Comparison of ENCODE assay signal across 11 mouse cellular contexts in the genomic region with DNA sequence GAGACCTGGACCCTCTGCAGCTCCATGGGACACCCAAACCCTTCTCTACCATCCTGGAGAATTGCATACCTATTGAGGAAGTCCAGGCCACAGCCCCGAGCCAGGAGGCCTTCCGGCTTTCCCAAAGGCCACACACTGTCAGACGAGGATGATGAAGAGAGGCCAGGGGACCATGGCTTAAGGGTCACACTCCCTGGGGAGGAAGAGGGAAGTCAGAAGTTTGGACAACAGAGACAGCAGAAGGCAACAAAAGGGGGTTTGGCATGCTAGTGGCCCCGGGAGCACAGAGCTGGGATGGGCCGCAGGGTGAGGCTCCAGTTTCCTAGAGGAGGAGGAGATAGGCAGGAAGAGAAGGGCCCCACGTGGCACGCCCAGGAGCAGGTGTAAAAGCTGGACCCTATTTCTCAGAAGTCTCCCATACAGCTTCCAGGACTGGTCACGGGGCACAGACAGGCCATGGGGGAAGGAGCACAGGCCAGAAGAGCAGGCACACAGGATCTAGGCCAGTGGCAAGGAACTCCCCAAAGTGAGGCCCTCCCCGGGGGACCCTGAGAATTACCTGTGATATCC. TPM values are rescaled to one million over a fixed set of nuclear protein-coding genes. Genes with fewer than 3 reads are reported as not detected.
DNase-seq lines count a peak whose midpoint lies in the region; ATAC-seq lines count a peak whose summit lies in the region.
"Had no signal": no experiment of that assay in that cellular context is flagged by ENCODE, and none has a peak within 500 bp of the region (broad histone marks: within the 10 kb centered on the region; RNA-seq: fewer than 3 reads in every experiment).

No protein-coding gene starts in this region.

- H3K27me3 ChIP-seq in hindbrain, embryonic 10.5 days (ENCODE audit: insufficient read depth, poor library complexity, severe bottlenecking) = no peaks in the 10 kb centered on the region
- H3K27me3 ChIP-seq in hindbrain, embryonic 11.5 days (ENCODE audit: control insufficient read depth, insufficient read depth, low read length) = no peaks in the 10 kb centered on the region
- H3K27me3 ChIP-seq in embryonic facial prominence, embryonic 11.5 days (ENCODE audit: control insufficient read depth, insufficient read depth, low read length) = no peaks in the 10 kb centered on the region
- no peaks in the 10 kb centered on the region for H3K27me3 ChIP-seq in heart, embryonic 16.5 days (ENCODE audit: control insufficient read depth, insufficient read depth, low read length)

- H3K27ac ChIP-seq in hindbrain, embryonic 10.5 days = peak overlapping the region; percentile 68
- no peak overlapping the region for H3K27ac ChIP-seq in hindbrain, embryonic 11.5 days (ENCODE audit: low read depth, low read length)
- peak overlapping the region; percentile 35; the same call in 1 of the 2 replicates for H3K27ac ChIP-seq in embryonic facial prominence, embryonic 11.5 days (replicated peaks; ENCODE audit: low read depth, low read length)
- peak overlapping the region; percentile 78 for H3K27ac ChIP-seq in heart, embryonic 16.5 days (ENCODE audit: low read length)
- H3K27ac ChIP-seq: liver, embryonic 14.5 days had no signal

- 65% methylated on average over 9 of the region's 9 CpGs for WGBS in hindbrain, embryonic 10.5 days
- 63% methylated on average over 9 of the region's 9 CpGs for WGBS in hindbrain, embryonic 11.5 days
- 61% methylated on average over 9 of the region's 9 CpGs for WGBS in embryonic facial prominence, embryonic 11.5 days
- WGBS in heart, embryonic 16.5 days = 69% methylated on average over 9 of the region's 9 CpGs

- ATAC-seq in hindbrain, embryonic 11.5 days (ENCODE audit: low FRiP score) = no peak
- no peak for ATAC-seq in embryonic facial prominence, embryonic 11.5 days (replicated peaks; ENCODE audit: insufficient number of reproducible peaks, low FRiP score, low TSS enrichment, low read depth)
- ATAC-seq in heart, embryonic 16.5 days (replicated peaks; ENCODE audit: extremely low read depth, insufficient read depth, low FRiP score) = no peak

- H3K4me3 ChIP-seq in hindbrain, embryonic 10.5 days = no peak overlapping the region; the same call in 1 of the 2 replicates
- no peak overlapping the region for H3K4me3 ChIP-seq in hindbrain, embryonic 11.5 days (ENCODE audit: low read depth, low read length)
- no peak overlapping the region for H3K4me3 ChIP-seq in embryonic facial prominence, embryonic 11.5 days (ENCODE audit: low read depth, low read length)
- no peak overlapping the region for H3K4me3 ChIP-seq in heart, embryonic 16.5 days (ENCODE audit: low read length)

- H3K9ac ChIP-seq in hindbrain, embryonic 11.5 days (ENCODE audit: low read depth, low read length) = no peak overlapping the region
- no peak overlapping the region for H3K9ac ChIP-seq in embryonic facial prominence, embryonic 11.5 days (replicated peaks; ENCODE audit: low read length)
- no peak overlapping the region for H3K9ac ChIP-seq in heart, embryonic 16.5 days (ENCODE audit: low read length)
- H3K9ac ChIP-seq: liver, embryonic 14.5 days had no signal

- H3K36me3 ChIP-seq in hindbrain, embryonic 10.5 days = no peaks in the 10 kb centered on the region
- no peaks in the 10 kb centered on the region for H3K36me3 ChIP-seq in hindbrain, embryonic 11.5 days (ENCODE audit: control insufficient read depth, insufficient read depth, low read length)
- H3K36me3 ChIP-seq in embryonic facial prominence, embryonic 11.5 days (replicated peaks; ENCODE audit: control insufficient read depth, insufficient read depth, low read depth, low read length) = no peaks in the 10 kb centered on the region
- H3K36me3 ChIP-seq in heart, embryonic 16.5 days (ENCODE audit: control insufficient read depth, insufficient read depth) = no peaks in the 10 kb centered on the region

- H3K9me3 ChIP-seq in hindbrain, embryonic 10.5 days = no peaks in the 10 kb centered on the region
- H3K9me3 ChIP-seq in hindbrain, embryonic 11.5 days (ENCODE audit: control insufficient read depth, low read length) = no peaks in the 10 kb centered on the region
- no peaks in the 10 kb centered on the region for H3K9me3 ChIP-seq in embryonic facial prominence, embryonic 11.5 days (replicated peaks; ENCODE audit: control insufficient read depth, low read length)
- no peaks in the 10 kb centered on the region for H3K9me3 ChIP-seq in heart, embryonic 16.5 days (replicated peaks; ENCODE audit: control insufficient read depth, low read length)

- H3K4me2 ChIP-seq in hindbrain, embryonic 11.5 days (replicated peaks; ENCODE audit: low read depth, low read length) = no peak overlapping the region
- no peak overlapping the region for H3K4me2 ChIP-seq in embryonic facial prominence, embryonic 11.5 days (ENCODE audit: low read depth, low read length)
- no peak overlapping the region for H3K4me2 ChIP-seq in heart, embryonic 16.5 days (ENCODE audit: low read depth, low read length)

- peaks cover 50% of the 10 kb centered on the region for H3K4me1 ChIP-seq in hindbrain, embryonic 10.5 days (replicated peaks)
- peaks cover 3% of the 10 kb centered on the region for H3K4me1 ChIP-seq in hindbrain, embryonic 11.5 days (replicated peaks; ENCODE audit: control insufficient read depth, insufficient read depth, low read length)
- no peaks in the 10 kb centered on the region for H3K4me1 ChIP-seq in embryonic facial prominence, embryonic 11.5 days (ENCODE audit: control insufficient read depth, insufficient read depth, low read length)
- peaks cover 17% of the 10 kb centered on the region for H3K4me1 ChIP-seq in heart, embryonic 16.5 days (ENCODE audit: control insufficient read depth, insufficient read depth, low read length)

- DNase-seq in hindbrain, embryonic 10.5 days (ENCODE audit: low spot score) = no peak
- DNase-seq in hindbrain, embryonic 11.5 days (ENCODE audit: low spot score) = no peak
- no peak for DNase-seq in embryonic facial prominence, embryonic 11.5 days (ENCODE audit: low spot score)
- DNase-seq in kidney, postnatal 14 days = peak; percentile 73
- DNase-seq in frontal cortex, postnatal 36 days (ENCODE audit: low spot score in 2 of 2) = no peak
- DNase-seq in thymus, postnatal 4 days = no peak
- DNase-seq in right cerebral cortex, adult 18-20 months = no peak
- DNase-seq: adrenal gland, postnatal 25 days; embryo, embryonic 11 days had no signal

RNA-seq across cellular contexts. Expression of a gene that starts 14.1 kb away (rescaled TPM):
- polyA plus RNA-seq in hindbrain, embryonic 10.5 days (2016; fragmentation: Nextera tagmentation; extraction: Ambion mirVana) = 71.6 and 79.0 TPM in 2 replicates
- polyA plus RNA-seq in hindbrain, embryonic 11.5 days (2014; fragmentation: Nextera tagmentation; extraction: Ambion mirVana) = 34.6 and 34.7 TPM in 2 replicates
- polyA plus RNA-seq in embryonic facial prominence, embryonic 11.5 days (2014; fragmentation: Nextera tagmentation; extraction: Ambion mirVana) = 15.9 and 19.1 TPM in 2 replicates
- polyA plus RNA-seq in heart, embryonic 16.5 days (2015; fragmentation: Nextera tagmentation; extraction: Ambion mirVana) = 19.6 and 19.8 TPM in 2 replicates

RNA-seq across cellular contexts. Expression of a gene that starts 15.5 kb away (rescaled TPM):
- 4.3 and 4.5 TPM in 2 replicates for polyA plus RNA-seq in hindbrain, embryonic 10.5 days (2016; fragmentation: Nextera tagmentation; extraction: Ambion mirVana)
- polyA plus RNA-seq in hindbrain, embryonic 11.5 days (2014; fragmentation: Nextera tagmentation; extraction: Ambion mirVana) = 1.8 and 2.4 TPM in 2 replicates
- polyA plus RNA-seq in embryonic facial prominence, embryonic 11.5 days (2014; fragmentation: Nextera tagmentation; extraction: Ambion mirVana) = 1.8 and 2.6 TPM in 2 replicates
- polyA plus RNA-seq in heart, embryonic 16.5 days (2015; fragmentation: Nextera tagmentation; extraction: Ambion mirVana) = 6.3 and 7.4 TPM in 2 replicates

RNA-seq across cellular contexts. Expression of a gene that starts 55.1 kb away (rescaled TPM):
- polyA plus RNA-seq in hindbrain, embryonic 10.5 days (2016; fragmentation: Nextera tagmentation; extraction: Ambion mirVana) = 19.2 and 19.4 TPM in 2 replicates
- polyA plus RNA-seq in hindbrain, embryonic 11.5 days (2014; fragmentation: Nextera tagmentation; extraction: Ambion mirVana) = 7.8 and 9.1 TPM in 2 replicates
- 10.9 and 11.3 TPM in 2 replicates for polyA plus RNA-seq in embryonic facial prominence, embryonic 11.5 days (2014; fragmentation: Nextera tagmentation; extraction: Ambion mirVana)
- polyA plus RNA-seq in heart, embryonic 16.5 days (2015; fragmentation: Nextera tagmentation; extraction: Ambion mirVana) = 29.4 and 38.7 TPM in 2 replicates
